Mouse (Mus musculus) intestine, postnatal 0 days (tissue): ENCODE measurements around the gene Trim41. TPM values are rescaled to one million over a fixed set of nuclear protein-coding genes. Genes with fewer than 3 reads are reported as not detected.

Experiments
- ATAC-seq: fragments of 200-750 bp; cut with Nextera tagmentation; 2 replicates; pipeline ENCODE4 v1.8.0; 2017; ENCODE audit warnings: mild to moderate bottlenecking, moderate TSS enrichment, moderate library complexity
- H3K27ac ChIP-seq: fragments of 300-500 bp; sonication (generic); 2 replicates; pipeline ENCODE4 v1.5.1; 2014; ENCODE audit warnings: mild to moderate bottlenecking, low read depth, low read length, moderate library complexity
- H3K27me3 ChIP-seq: fragments of 300-500 bp; sonication (generic); replicated peaks from 2 replicates; pipeline ENCODE4 v1.6.1; 2014; ENCODE audit warnings: low read length, mixed read lengths; ENCODE audit not compliant: control insufficient read depth, insufficient read depth
- H3K36me3 ChIP-seq: fragments of 300-500 bp; sonication (generic); 2 replicates; pipeline ENCODE4 v1.6.1; 2014; ENCODE audit warnings: mild to moderate bottlenecking, moderate library complexity; ENCODE audit not compliant: control insufficient read depth, insufficient read depth
- H3K4me1 ChIP-seq: fragments of 300-500 bp; sonication (generic); replicated peaks from 2 replicates; pipeline ENCODE4 v1.6.1; 2014; ENCODE audit warnings: antibody characterized with exemption, low read length, mixed read lengths; ENCODE audit not compliant: control insufficient read depth, insufficient read depth
- H3K4me2 ChIP-seq: fragments of 300-500 bp; sonication (generic); replicated peaks from 2 replicates; pipeline ENCODE4 v1.6.1; 2014; ENCODE audit warnings: low read depth, mild to moderate bottlenecking, moderate library complexity
- H3K4me3 ChIP-seq: fragments of 300-500 bp; sonication (generic); 2 replicates; pipeline ENCODE4 v1.5.1; 2014; ENCODE audit warnings: low read depth, low read length
- H3K9ac ChIP-seq: fragments of 300-500 bp; sonication (generic); 2 replicates; pipeline ENCODE4 v1.6.1; 2014; ENCODE audit warnings: mild to moderate bottlenecking, low read depth, low read length
- H3K9me3 ChIP-seq: fragments of 300-500 bp; sonication (generic); 2 replicates; pipeline ENCODE4 v1.6.1; 2016; ENCODE audit warnings: mixed run types; ENCODE audit not compliant: control insufficient read depth
- CTCF ChIP-seq: sonication (generic); IDR thresholded peaks from 2 replicates; pipeline ENCODE4 v1.5.1; 2016; ENCODE audit warnings: low read depth, mild to moderate bottlenecking, control low read depth, antibody characterized with exemption, moderate library complexity
- WGBS: fragments of 180-500 bp; shearing (Covaris S2); extraction: QIAGEN DNeasy Blood & Tissue Kit; methylation state at CpG from one replicate; pipeline ENCODE4 v1.1.7; 2014; 5-methylcytosine and 5-hydroxymethylcytosine counted together
- polyA plus RNA-seq: library from polyadenylated mRNA; unstranded; fragments of >200 nt; fragmentation: Nextera tagmentation; extraction: Ambion mirVana; gene quantifications from 2 replicates; pipeline ENCODE4 v1.2.1, GENCODE M21; 2015

Trim41 gene
- polyA plus RNA-seq, 1 experiment from 2014 or later, result 4.0 TPM

GRCm38 (mm10) chr11:48819614-48820307, 2.6 kb upstream of the Trim41 start:
- Histone ChIP-seq H3K9me3 (no peaks in the 10 kb centered on the region), H3K36me3 (no peaks in the 10 kb centered on the region), H3K27ac (no peak overlapping the region), H3K9ac (no peak overlapping the region), H3K4me2 (no peak overlapping the region), H3K4me3 (no peak overlapping the region), H3K27me3 (no peaks in the 10 kb centered on the region), H3K4me1 (peaks cover 6% of the 10 kb centered on the region; the same call in 1 of the 2 replicates)
- WGBS, result 61% methylated on average over 7 of the region's 7 CpGs
- no peak for TF ChIP-seq CTCF
- ATAC-seq, result no peak

- peak overlapping the region; percentile 87; the same call in 1 of the 2 replicates for H3K9ac ChIP-seq
- ATAC-seq, result no peak; the same call in 1 of the 2 replicates
- no peaks in the 10 kb centered on the region for H3K9me3 ChIP-seq
- under 1% methylated on average over 16 of the region's 16 CpGs for WGBS
- H3K36me3 ChIP-seq, result no peaks in the 10 kb centered on the region
- no peak for TF ChIP-seq CTCF
- no peak overlapping the region for H3K27ac ChIP-seq
- no peaks in the 10 kb centered on the region for H3K27me3 ChIP-seq
- H3K4me3 ChIP-seq, result peak overlapping the region; percentile 72
- peaks cover 13% of the 10 kb centered on the region; the same call in 1 of the 2 replicates for H3K4me1 ChIP-seq
- H3K4me2 ChIP-seq, result peak overlapping the region; percentile 87
Measured at GRCm38 (mm10) chr11:48818346-48818745, 1.2 kb upstream of the Trim41 start.

GRCm38 (mm10) chr11:48817794-48818193, 641 bp upstream of the Trim41 start:
- peak overlapping the region; percentile 87 for H3K4me2 ChIP-seq
- TF ChIP-seq CTCF, result no peak
- H3K9ac ChIP-seq, result peak overlapping the region; percentile 87
- no peaks in the 10 kb centered on the region for H3K27me3 ChIP-seq
- peak overlapping the region; percentile 96 for H3K27ac ChIP-seq
- peak overlapping the region; percentile 72 for H3K4me3 ChIP-seq
- peaks cover 13% of the 10 kb centered on the region; the same call in 1 of the 2 replicates for H3K4me1 ChIP-seq
- no peak for ATAC-seq
- 6% methylated on average over 9 of the region's 9 CpGs for WGBS
- H3K9me3 ChIP-seq, result no peaks in the 10 kb centered on the region
- no peaks in the 10 kb centered on the region for H3K36me3 ChIP-seq

GRCm38 (mm10) chr11:48816281-48816781, 822 bp downstream of the Trim41 start:
- Histone ChIP-seq H3K27ac (peak overlapping the region; percentile 96), H3K4me3 (peak overlapping the region; percentile 72), H3K27me3 (no peaks in the 10 kb centered on the region), H3K4me2 (peak overlapping the region; percentile 87), H3K36me3 (peaks cover 13% of the 10 kb centered on the region), H3K4me1 (peaks cover 13% of the 10 kb centered on the region; the same call in 1 of the 2 replicates), H3K9ac (peak overlapping the region; percentile 87), H3K9me3 (no peaks in the 10 kb centered on the region)
- ATAC-seq, result peak; percentile 7; the same call in 1 of the 2 replicates
- no peak for TF ChIP-seq CTCF
- 0% methylated on average over 18 of the region's 23 CpGs for WGBS

GRCm38 (mm10) chr11:48815851-48816250, 1.3 kb downstream of the Trim41 start:
- H3K4me3 ChIP-seq, result peak overlapping the region; percentile 72
- WGBS, result 64% methylated on average over 16 of the region's 16 CpGs
- H3K27ac ChIP-seq, result no peak overlapping the region
- no peaks in the 10 kb centered on the region for H3K9me3 ChIP-seq
- H3K4me1 ChIP-seq, result peaks cover 13% of the 10 kb centered on the region; the same call in 1 of the 2 replicates
- TF ChIP-seq CTCF, result no peak
- ATAC-seq, result no peak
- H3K27me3 ChIP-seq, result no peaks in the 10 kb centered on the region
- peaks cover 18% of the 10 kb centered on the region for H3K36me3 ChIP-seq
- H3K9ac ChIP-seq, result 0 out of 2 replicates have a peak overlapping the region, but pooled peaks have one; percentile 87
- peak overlapping the region; percentile 87 for H3K4me2 ChIP-seq

GRCm38 (mm10) chr11:48813782-48814181, 3.4 kb downstream of the Trim41 start:
- Histone ChIP-seq H3K27me3 (no peaks in the 10 kb centered on the region), H3K27ac (no peak overlapping the region), H3K4me3 (no peak overlapping the region), H3K9ac (no peak overlapping the region), H3K4me2 (no peak overlapping the region), H3K36me3 (peaks cover 38% of the 10 kb centered on the region), H3K4me1 (peaks cover 13% of the 10 kb centered on the region; the same call in 1 of the 2 replicates), H3K9me3 (no peaks in the 10 kb centered on the region)
- ATAC-seq, result no peak
- TF ChIP-seq CTCF, result no peak
